Mouse (Mus musculus): ENCODE measurements around the gene Palm2.

DNA sequence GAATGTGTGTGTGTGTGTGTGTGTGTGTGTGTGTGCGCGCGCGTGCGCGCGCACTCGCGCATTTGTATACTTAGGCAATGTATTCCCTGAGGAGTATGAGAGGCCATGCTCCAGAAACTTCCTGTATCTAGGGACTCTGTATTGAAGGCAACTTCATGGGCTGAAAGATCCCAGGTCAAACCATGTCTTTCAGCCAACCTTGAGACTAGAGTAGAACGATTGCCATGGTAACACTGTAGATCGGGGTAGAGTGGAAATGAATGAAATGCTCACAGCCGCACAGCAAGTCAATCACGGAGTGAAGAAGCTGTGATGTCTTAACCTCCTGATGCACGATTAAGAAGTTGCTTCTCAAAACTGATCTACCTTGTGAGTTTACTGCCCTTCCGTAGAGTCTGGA lies 89.4 kb downstream of the Palm2 start:
- TF ChIP-seq CTCF (IDR thresholded peaks at IDR 0.05; ENCODE audit: extremely low read depth, insufficient read depth, low read length): no peak
- TF ChIP-seq POLR2A (IDR thresholded peaks at IDR 0.05; ENCODE audit: extremely low read depth, insufficient read depth, low read length): no peak
